Mouse (Mus musculus) kidney, postnatal 14 days (tissue): ENCODE data around the gene Usp32.
"Not testable (repeated sequence)": the region's sequence is repeated elsewhere in the genome, so short reads cannot be mapped to it uniquely, and the experiment has no call there.

ENCODE experiments used
- DNase-seq: peaks from one replicate; pipeline ENCODE4 v3.0.0; 2022; ENCODE audit warnings: mixed read lengths

Gene Usp32

DNA sequence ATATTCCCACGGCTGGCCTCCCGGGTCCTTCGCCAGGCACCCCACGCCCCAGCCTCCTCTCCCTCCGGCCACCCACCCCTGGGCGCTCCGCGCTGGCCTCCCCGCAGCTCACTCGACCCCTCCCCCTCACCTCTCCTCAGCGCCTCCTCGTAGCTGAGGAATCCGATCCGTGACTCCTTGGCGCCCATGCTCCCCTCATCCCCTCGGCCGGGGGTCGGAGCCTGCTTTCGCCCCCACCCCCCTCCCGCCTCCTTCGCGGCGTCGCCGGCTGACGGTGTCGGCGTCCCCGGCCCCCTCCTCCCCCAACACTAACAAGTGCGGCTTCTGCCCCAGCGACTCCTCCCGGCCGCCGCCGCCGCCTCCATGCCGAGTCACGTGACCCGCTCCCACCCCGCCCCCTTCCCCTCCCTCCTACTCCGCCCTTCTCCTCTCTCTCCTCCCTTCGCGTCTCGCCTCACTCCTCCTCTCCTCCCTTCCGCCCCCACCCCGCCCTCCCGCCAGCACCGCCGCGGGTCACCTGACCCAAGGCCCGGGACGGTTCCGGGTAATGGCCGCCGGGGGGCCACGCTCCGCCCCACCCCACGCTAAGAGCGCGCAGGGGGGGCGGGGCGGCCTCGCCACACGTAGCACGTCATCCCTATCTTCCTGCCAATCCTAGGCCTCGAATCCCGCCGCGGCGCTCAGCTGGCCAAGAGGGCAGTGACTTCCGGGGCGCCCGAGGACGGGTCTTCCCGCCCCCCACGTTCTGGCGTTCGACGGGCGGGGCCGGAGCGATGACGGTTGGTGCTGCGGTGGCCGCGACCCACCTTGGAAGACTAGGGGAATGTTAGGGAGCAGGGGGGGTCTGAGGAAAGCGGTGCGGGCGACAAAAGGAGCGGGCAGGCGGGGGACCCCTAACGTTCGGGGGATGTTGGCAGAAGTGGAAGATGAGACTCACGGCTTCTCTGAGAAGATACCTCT is at the start of gene Usp32:
Gene Usp32, minus strand, starts transcription at position 581 of the 960 bp plus-strand sequence.
- DNase-seq, result peak; percentile 98

DNA sequence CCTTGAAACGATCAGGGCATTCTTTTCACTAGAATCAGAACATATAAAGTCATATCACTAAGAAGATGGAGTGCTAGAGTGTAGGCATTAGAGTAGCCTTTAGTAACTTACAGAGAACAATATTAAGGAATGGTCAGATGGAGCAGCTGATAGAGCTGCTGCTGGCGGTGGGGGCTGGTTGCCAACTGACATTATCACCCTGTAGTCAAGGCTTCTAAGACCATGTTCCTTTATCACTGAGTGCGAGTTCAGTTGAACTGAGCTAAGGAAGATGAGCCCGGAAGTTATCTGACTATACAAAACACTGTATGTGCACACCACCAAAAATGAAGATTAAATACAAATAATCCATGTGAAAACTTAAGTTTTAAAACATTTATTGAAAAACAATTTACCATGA is 49.1 kb upstream of the Usp32 start:
- no peak for DNase-seq

DNA sequence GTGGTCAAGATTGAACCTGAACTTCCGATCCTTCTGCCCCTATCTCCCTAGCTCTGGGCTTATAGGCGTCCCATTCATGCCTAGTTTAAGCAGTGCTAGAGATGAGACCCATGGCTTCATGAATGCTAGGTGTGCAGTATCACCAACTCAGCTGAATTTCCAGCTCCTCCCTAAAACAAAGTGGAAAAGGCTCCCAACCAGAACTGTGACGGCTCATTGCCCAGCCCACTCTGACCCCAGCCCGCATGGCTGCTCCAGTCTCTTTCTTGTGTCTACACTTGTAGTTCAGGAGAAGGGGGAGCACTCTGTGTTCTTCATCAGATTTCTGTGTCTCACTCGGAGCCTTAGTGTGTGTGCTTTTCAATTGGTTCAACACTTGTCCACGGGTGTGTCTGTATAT is 44.9 kb upstream of the Usp32 start:
- no peak for DNase-seq

DNA sequence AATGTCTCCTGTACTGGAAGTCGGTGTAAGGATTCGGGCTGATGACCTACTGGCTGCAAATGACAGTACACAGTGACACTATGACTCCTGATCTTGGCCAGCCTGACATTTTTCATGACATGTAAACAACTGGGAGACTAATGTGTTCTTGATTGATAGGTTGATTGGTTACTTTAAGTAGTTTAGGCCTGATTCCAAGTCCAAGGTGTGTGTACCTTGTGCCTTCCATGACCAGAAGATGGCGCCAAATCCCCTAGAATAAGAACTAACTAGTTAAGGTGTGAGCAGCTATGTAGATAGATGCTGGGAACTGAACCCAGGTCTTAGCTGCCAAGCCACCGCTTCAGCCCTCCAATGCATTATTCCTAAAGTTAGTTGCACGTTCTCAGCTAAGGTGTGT is 44.1 kb upstream of the Usp32 start:
- DNase-seq, result peak; percentile 54

DNA sequence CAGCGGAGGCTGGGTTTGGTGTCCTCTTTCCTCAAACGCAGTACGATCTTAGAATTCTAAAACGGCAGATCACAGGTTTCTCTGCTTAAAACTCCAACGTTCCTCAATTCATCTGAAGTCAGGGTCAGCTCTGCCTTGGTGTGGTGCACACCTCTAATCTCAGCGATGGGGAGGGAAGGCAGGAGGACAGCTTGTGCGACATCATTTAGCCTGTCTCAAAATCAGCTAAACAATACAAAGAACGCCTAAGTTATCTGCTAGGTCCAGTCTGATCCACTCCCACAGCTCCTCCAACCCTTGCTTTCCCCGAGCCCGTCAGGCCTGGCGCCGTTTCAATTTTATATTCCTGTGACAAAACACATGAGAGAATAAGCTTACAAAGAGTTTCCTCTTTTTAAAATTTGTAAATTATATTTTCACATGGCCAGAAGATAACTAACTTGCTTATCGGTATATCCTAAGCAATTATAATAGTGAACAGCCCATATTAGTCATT is 43.4 kb upstream of the Usp32 start:
- no peak for DNase-seq

DNA sequence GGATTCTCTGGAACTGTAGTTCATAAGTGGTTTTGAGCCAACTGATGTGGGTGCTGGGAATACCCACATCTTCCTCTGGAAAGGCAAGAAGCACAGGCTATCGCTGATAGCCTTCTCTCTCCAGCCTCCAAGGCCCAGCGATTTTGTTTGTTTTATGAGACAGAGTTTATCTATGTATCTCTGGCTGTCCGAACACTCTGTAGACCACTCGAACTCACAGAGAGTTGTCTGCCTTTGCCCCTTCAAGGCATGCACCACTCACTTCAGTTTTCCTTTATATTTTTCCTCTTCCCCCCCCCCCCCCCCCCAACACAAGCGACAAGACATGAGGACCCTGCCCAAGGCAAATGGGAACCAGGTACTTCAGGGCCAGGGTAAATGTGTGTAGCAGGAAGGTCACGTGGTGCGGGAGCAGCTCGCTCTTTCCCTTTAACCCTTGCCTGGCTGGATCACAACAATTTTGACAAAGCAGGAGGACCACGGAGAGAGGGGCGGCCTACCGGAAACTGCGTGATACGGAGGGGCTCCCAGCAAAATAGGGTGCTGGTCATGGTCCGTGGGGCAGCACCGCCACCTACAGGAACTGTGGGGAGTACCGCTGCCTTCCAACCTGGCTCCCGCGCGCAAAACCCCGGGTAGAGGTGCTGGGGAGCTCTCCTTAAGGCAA is 42.8 kb upstream of the Usp32 start:
- DNase-seq, result peak; percentile 76

DNA sequence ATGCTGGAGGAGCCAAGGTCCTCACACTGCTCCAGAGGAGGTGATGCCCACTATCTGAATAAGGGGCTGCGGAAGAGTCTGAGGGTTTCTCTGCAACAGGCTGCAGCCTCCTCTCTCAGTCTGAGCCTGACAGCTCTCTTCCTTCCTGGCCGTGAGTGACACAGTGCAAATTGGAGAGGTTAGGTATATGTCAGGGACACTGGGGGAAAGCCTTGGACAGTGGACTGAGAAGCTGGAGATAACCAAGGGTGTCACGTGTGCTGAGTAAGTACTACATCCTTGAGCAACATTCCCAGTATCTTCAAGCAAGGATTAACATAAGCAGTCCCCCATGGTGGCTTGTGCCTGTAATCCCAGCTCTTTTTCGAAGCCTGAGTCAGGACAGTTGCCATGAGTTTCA is 38.5 kb upstream of the Usp32 start:
- no peak for DNase-seq

DNA sequence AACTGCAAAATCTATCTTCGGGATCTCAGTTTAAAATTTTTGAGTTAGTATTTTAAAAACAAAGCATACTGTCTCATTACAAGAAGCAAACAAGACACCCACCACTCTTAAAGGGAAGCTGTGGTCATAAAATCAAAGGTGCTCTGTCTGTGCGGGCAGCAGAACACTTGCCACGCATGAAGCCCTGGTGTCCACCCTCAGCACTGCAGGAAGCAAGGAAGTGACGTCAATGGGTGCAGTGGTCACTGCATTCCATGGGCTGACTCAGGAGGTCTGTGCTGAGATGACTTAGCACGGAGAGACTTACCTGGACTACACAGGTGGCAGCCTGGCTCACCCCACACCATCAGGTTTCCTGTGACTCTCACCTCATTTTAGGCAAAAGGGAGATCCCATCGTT is 37.8 kb upstream of the Usp32 start:
- no peak for DNase-seq

DNA sequence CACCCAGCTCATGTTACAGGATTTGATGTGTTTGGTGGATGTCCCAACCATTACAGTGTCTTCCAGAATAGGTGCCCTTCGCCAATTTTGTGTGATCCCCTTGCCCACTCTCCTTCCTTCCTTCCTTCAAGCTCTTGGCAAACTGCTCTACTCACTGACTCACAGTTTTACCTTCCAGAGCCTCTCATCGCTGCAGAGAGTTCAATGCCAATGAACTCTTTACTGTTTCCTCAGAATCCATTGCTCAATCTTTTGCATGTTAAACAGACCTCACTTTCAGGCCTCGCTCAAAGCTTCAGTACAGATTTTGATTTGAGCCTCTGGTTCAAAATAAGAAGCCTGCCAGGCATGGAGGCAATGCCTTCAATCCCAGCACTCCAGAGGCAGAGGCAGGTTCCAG is 36.0 kb upstream of the Usp32 start:
- no peak for DNase-seq

DNA sequence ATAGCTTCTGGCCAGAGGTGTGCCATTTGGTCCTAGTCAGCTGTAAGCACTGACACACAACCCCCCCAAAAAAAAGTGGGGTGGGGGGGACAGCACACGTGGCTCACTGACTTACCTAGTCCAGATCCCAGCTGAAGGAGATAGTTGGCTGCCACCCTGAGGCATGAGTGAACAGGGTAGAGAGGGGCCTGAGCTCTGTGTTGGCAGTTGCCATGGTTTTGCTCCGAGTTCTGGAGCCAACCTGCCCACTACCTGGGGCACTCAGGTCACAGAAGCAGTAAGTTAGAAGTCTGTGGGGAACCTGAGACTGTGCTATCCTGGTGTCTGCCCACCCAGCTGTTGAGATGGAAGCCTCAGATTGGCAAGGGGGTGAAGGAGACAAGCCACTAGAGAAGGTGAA is 30.9 kb upstream of the Usp32 start:
- DNase-seq, result peak; percentile 10

DNA sequence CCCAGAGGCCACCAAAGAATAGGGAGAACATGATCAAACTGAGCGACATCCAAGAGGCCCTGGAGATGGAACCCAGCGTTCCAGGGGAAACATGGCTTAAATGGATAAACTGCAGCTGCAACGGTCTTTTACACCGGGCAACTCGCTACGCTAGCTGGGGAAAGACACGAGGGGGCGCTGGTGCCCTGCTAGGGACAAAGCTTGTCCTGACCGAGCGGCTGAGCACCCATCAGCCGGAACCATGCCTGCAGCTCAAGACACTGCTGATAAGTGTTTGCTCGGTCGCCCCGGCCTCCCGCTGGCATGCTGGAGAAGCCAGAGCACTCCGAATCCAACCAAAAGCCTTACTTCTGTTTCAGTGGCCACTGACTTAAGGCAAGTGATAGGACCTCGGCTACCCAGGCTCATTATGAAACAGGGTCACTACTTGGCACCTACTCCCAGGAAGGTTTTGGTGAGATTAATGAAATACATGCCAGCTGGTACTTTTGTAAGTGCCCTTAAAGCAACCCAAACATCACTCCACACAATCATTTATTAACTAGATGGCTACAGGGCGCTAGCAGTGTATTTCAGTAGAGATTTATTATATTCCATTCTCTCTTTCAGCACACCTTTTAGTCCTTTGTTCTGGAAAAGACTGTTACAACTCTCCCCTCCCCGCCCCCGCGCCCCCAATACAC is 30.2 kb upstream of the Usp32 start, which contains the start of gene 1700125H20Rik:
Gene 1700125H20Rik, plus strand, starts transcription at position 347 of the 683 bp plus-strand sequence.
- DNase-seq, result peak; percentile 92

DNA sequence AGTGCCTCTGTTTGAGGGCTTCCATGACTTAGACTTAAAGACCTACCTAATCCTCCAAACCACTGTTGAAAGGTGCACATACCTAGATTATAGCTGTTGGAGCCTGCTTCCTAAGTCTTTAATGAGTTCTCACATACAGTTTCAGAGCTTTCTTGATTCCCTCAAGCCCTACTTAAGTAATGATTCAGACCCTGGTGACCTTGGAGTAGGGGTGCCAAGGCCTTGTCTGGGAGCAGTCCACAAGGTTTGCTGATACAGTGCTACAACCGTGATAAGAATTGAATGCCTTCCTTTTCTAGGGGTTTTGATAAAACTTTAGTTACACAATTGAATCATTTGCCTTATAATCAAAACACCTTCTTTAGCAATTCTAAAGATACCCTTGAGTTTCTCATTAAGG is 27.5 kb upstream of the Usp32 start:
- DNase-seq, result no peak

DNA sequence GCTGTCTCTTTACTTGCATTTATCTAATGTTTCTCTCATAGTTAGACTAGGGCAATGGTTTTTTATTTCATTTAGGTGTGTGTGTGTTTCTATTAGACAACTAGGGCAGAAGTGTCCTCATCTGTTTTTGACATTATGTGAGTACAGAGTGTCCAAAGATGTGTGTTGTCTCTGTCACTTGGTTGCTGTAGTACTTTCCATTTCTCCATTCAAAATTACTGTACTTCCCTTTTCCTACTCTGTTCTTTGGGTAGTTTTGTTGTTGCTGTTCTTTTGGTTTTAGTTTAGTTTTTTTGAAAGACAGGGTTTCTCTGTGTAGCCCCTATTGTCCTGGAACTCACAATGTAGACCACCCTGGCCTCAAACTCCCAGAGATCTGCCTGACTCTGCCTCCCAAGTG is 24.4 kb upstream of the Usp32 start:
- no peak for DNase-seq

DNA sequence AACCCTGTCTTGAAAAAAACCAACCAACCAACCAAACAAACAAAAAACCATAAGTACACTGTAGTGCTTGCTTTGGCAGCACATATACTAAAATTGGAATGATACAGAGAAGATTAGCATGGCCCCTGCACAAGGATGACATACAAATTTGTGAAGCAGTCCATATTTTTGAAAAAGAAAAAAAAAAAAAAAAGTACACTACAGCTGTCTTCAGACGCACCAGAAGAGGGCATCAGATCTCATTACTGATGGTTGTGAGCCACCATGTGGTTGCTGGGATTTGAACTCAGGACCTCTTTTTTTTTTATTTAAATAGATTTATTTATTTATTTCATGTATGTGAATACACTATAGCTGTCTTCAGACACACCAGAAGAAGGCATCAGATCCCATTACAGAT is 23.1 kb upstream of the Usp32 start:
- not testable (repeated sequence) for DNase-seq

DNA sequence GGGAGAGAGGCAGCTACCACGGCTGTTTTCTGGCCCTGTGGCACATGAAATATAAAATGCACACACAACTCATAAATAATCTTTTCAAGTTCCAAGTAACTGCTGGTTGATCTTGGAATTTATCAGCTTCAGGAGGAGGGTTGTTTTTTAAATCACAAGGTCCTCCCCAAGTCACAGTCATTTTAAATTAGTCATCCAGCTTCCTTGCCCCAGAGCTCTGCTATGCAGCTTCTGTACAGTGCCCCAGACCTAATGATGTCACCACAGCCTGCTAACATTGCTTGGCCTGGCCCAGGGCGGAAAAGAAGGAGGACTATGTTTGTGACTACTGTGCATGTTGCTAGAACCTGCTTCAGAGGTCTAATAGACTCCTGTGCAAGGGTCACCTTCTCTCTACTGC is 17.3 kb upstream of the Usp32 start:
- DNase-seq, result no peak

DNA sequence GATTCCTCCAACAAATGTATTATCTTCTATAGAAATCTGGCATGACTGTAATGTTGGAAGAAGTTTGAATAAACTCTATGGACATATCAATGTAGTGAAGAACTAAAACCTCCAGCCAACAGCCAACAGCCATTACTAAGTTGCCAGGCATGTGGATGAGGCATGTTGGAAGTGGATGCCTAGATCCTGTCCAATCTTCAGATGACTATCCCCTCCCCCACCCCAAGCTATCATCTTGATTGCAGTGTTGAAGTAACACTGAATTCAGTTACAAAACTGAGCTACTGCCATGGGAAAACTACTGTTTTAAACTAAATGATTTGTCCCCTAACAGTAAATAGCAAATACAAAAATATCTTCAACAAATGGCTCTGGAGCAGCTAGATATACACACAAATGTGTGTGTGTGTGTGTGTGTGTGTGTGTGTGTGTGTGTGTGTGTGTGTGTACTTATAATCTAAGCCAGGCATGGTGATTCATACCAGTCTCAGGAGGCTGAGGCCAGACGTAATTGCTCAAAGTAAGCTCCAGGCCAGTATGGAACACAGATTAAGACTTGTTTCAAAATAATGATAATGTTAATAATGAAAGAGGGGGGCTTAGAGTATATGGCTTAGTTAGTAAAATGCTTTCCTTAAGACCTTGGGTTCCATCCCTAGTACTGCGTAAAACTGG is 12.4 kb upstream of the Usp32 start:
- DNase-seq, result no peak

DNA sequence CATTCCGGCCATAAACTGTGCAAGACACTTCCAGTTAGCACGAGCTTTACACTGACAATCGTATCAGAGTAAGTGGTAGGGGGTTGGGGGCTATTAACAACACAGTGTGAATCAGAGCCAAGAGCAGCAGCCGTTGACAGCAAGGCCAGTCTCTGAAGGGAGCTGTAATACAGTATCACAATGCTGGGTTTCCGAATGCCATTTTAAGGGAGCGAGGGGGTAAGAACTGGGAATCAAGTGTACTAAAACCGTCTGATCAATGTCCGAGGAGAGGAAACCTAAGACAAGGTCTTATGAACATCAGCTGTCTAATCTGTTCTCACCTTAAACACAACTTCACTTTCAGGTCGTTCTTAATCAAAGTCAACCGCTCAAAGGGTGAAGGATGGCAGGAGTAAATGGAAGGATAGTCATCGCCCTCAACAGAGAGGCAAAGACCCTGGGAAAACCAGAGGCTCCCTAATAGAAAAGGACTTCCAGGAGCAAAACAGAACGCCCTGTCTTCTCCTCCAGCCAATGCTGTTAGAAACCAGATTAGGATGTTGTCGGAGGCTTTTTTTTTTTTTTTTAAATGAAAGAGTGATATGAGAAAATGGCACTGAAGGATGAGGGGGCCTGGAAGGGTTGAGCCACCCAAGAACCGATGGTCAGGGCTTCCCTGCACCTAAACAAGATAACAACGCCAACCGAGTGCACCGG is 1.0 kb downstream of the Usp32 start:
- peak; percentile 12 for DNase-seq

DNA sequence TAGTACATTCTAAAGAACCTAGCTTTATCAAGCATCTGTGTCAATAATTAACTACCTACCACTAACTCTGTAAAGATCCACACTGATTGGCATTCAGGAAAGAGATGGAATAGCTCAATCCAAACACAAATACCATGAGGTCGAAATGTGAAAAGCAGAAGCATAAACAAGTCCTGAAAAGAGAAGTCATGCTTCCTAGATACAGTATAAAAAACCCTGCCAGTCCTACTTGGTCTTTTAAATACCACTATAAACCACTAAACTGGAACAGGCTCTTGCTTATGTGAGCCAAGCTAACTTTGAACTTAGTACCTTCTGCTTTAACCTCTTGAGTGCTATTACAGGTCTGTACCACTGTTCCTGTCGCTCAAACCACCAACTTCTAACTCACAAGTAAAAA is 8.4 kb downstream of the Usp32 start:
- DNase-seq, result no peak

DNA sequence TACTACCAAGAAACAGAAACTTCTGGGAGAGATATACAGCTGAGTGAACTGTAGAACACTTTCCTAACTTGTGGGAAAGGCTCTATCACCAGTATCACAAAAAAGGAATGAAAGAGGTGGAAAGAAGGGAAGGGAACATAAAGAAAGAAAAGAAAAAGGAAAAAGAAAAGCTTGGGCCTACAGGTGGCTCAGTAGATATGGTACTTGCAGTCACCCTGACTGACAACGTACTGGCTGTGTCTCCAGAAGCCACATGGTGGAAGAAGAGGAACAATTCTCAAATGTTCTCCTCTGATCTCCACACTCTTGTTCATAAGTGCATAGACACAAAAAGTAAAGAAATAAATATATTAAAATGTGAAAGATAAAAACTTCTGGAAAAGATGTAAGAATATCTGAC is 11.1 kb downstream of the Usp32 start:
- no peak for DNase-seq

DNA sequence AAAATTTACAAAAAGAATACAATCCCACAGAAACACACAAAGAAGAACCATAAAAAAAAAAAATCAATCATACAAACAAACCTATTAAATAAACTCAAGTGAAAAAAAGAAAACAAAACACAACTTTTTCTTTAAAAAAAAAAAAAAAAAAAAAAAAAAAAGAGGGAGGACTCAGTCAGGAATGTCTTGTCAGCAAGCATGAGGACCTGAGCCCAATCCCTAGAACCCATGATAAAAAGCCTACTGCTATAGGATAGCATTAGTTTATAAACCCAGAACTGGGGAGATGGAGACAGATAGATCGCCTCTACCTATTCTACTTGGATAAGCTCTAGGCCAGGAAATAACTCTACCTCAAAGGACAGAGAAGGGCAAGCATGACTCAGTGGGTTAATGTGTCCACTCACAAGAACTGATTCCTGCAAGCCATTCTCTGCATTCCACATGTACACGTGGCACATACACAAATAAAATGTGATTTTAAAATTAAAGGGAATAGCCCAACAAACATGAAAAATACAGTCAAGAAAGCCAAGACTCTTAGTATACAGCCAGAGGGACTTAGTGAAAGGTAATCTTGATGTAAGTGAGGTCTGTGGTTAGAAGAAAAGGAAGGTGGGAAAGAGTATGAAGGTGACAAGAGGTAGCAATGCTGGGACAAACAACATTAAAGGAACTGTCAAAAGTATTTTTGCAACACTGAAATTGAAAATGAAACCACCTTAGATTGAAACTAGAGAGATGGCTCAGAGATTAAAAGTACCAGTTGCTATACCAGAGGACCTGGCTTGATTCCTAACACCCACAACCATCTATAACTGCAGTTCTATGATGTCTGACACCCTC is 13.5 kb downstream of the Usp32 start:
- no peak for DNase-seq
